Mouse (Mus musculus): Measurements from ENCODE around the gene Ptprt. TPM values are rescaled to one million over a fixed set of nuclear protein-coding genes. Genes with fewer than 3 reads are reported as not detected.
A peak's percentile ranks its signal among the peaks of the same experiment; 100 is the strongest.

Ptprt gene
- total RNA-seq (2021): under 1 TPM; 0.51 to 0.64 TPM
- long read RNA-seq, experiment 1, partial matches to known transcripts: 0 of 1 reads
- long read RNA-seq, experiment 1, other reads (novel, unspliced or antisense): 0 of 1 reads
- long read RNA-seq, experiment 2: 0 reads

- intact Hi-C loops (cut with DNase I): no loop called here
- DNase-seq: no peak
Measured at GRCm38 (mm10) chr2:162660941-162661386, at the start of gene Ptprt. TSS of gene Ptprt (minus strand) at chr2:162661147.

GRCm38 (mm10) chr2:162710443-162710842 lies 49.5 kb upstream of the Ptprt start:
- intact Hi-C loops (cut with DNase I): no loop called here
- DNase-seq: no peak

- DNase-seq: no peak
- intact Hi-C loops (cut with DNase I): no loop called here
Measured at GRCm38 (mm10) chr2:162699691-162700090, 38.7 kb upstream of the Ptprt start.

- intact Hi-C loops (cut with DNase I): no loop called here
- no peak for DNase-seq
Measured at GRCm38 (mm10) chr2:162699036-162699435, 38.1 kb upstream of the Ptprt start.

GRCm38 (mm10) chr2:162698068-162698467 lies 37.1 kb upstream of the Ptprt start:
- intact Hi-C loops (cut with DNase I): no loop called here
- no peak for DNase-seq

- intact Hi-C loops (cut with DNase I): no loop called here
- DNase-seq: no peak
Measured at GRCm38 (mm10) chr2:162697151-162697550, 36.2 kb upstream of the Ptprt start.

GRCm38 (mm10) chr2:162692143-162692542 lies 31.2 kb upstream of the Ptprt start:
- intact Hi-C loops (cut with DNase I): no loop called here

GRCm38 (mm10) chr2:162682674-162683073 lies 21.7 kb upstream of the Ptprt start:
- no peak for DNase-seq
- intact Hi-C loops (cut with DNase I): no loop called here

More at GRCm38 (mm10) chr2:162692143-162692542, 31.2 kb upstream of the Ptprt start:
- DNase-seq: no peak

- no peak for DNase-seq
- intact Hi-C loops (cut with DNase I): no loop called here
Measured at GRCm38 (mm10) chr2:162662431-162662970, 1.6 kb upstream of the Ptprt start.

- no peak for DNase-seq
- intact Hi-C loops (cut with DNase I): no loop called here
Measured at GRCm38 (mm10) chr2:162661733-162662132, 786 bp upstream of the Ptprt start.

GRCm38 (mm10) chr2:162660231-162660940 lies 561 bp downstream of the Ptprt start:
- intact Hi-C loops (cut with DNase I): no loop called here
- DNase-seq: no peak

GRCm38 (mm10) chr2:162658997-162659396 lies 1.9 kb downstream of the Ptprt start:
- peak; percentile 62 to 71 for DNase-seq
- intact Hi-C loops (cut with DNase I): no loop called here

- no peak for DNase-seq
- intact Hi-C loops (cut with DNase I): no loop called here
Measured at GRCm38 (mm10) chr2:162657541-162657940, 3.4 kb downstream of the Ptprt start.

GRCm38 (mm10) chr2:162654416-162654815 lies 6.5 kb downstream of the Ptprt start:
- DNase-seq: no peak
- intact Hi-C loops (cut with DNase I): no loop called here

GRCm38 (mm10) chr2:162638676-162639075 lies 22.3 kb downstream of the Ptprt start:
- DNase-seq: no peak
- intact Hi-C loops (cut with DNase I): no loop called here

- DNase-seq: no peak
- intact Hi-C loops (cut with DNase I): no loop called here
Measured at GRCm38 (mm10) chr2:162637537-162637936, 23.4 kb downstream of the Ptprt start.

- intact Hi-C loops (cut with DNase I): no loop called here
- no peak for DNase-seq
Measured at GRCm38 (mm10) chr2:162636387-162637009, 24.4 kb downstream of the Ptprt start.

- intact Hi-C loops (cut with DNase I): no loop called here
- no peak for DNase-seq
Measured at GRCm38 (mm10) chr2:162634901-162635300, 26.0 kb downstream of the Ptprt start.

GRCm38 (mm10) chr2:162626076-162626475 lies 34.9 kb downstream of the Ptprt start:
- intact Hi-C loops (cut with DNase I): no loop called here
- no peak for DNase-seq

GRCm38 (mm10) chr2:162624707-162625106 lies 36.2 kb downstream of the Ptprt start:
- intact Hi-C loops (cut with DNase I): no loop called here
- DNase-seq: no peak

- DNase-seq: no peak
- intact Hi-C loops (cut with DNase I): no loop called here
Measured at GRCm38 (mm10) chr2:162614256-162614655, 46.7 kb downstream of the Ptprt start.

GRCm38 (mm10) chr2:162613480-162613879 lies 47.5 kb downstream of the Ptprt start:
- DNase-seq: no peak
- intact Hi-C loops (cut with DNase I): no loop called here

Measured in gastrocnemius, postnatal 36 days (tissue).